Mouse (Mus musculus): ENCODE data around the gene Rcan1. TPM values are rescaled to one million over a fixed set of nuclear protein-coding genes. Genes with fewer than 3 reads are reported as not detected.

Rcan1 gene
- polyA plus RNA-seq, 1 experiment from 2014 or later, result 33.9 TPM

DNA sequence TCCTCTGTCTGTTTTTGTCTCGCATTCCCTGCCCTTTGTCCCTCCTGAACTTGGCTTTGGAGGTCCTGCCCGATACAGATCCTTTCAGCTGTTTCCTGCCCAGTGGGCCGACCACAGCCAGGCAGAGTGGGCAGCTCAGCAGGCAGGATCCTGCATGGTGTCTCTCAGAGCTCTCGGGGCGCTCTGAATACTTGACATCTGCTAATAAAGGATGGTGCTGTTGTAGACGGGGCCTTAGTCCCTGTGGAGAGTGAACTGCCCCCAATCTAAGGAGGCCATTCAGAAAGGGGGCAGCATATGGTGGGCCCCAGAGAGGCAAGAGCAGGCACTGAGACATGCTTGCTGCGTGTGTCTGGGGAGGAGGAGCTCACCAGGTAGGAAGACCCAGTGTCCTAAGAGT lies 57.8 kb downstream of the Rcan1 start:
- Histone ChIP-seq H3K4me3 (ENCODE audit: low read length) (no peak overlapping the region), H3K4me2 (replicated peaks; ENCODE audit: low read depth, low read length) (no peak overlapping the region), H3K27me3 (ENCODE audit: insufficient read depth, low read length) (no peaks in the 10 kb centered on the region), H3K36me3 (ENCODE audit: insufficient read depth, low read length) (no peaks in the 10 kb centered on the region), H3K9me3 (ENCODE audit: low read length) (no peaks in the 10 kb centered on the region), H3K4me1 (ENCODE audit: insufficient read depth, low read length) (peaks cover 30% of the 10 kb centered on the region), H3K9ac (replicated peaks; ENCODE audit: low read length) (0 out of 2 replicates have a peak overlapping the region, but pooled peaks have one; percentile 35), H3K27ac (ENCODE audit: low read length) (peak overlapping the region; percentile 49; the same call in 1 of the 2 replicates)
- ATAC-seq (ENCODE audit: low FRiP score, low TSS enrichment), result peak; percentile 23; the same call in 1 of the 2 replicates
- 38% methylated on average over 7 of the region's 7 CpGs for WGBS

DNA sequence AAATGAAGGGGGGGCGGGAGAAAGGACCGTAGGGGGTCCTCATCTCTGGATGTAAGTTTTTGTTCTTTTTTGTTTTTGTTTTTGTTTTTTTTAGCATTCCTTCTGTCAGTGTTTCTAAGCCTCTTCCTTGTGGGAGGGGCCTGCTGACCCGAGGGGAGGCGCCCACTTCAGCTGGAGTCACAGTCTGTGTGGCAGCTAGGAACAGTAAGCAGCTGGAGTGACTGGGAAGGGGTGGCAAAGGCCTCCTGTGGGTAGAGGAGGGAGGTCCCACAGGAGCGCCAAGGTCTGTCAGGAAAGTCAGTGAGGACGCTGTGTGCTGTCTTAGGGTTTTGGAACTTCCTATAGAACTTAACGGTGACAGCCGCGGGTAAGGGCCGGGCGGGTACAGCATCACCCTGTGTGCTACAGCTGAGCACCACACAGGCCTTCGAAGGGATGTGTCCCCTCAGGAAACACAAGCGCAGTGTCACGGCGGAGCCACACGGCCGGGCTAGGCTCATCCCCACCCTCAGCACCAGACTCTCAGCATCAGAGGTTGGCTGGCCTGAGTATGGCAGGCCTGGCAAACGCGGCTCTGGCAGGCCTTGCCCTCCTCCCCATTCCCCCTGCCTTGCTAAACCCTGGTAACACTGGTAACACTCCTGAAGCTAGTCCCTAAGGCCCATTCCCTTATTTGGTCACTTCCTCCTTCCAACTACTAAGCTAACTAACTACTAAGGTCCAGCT lies 58.5 kb downstream of the Rcan1 start:
- Histone ChIP-seq H3K27me3 (ENCODE audit: insufficient read depth, low read length) (no peaks in the 10 kb centered on the region), H3K9me3 (ENCODE audit: low read length) (no peaks in the 10 kb centered on the region), H3K36me3 (ENCODE audit: insufficient read depth, low read length) (no peaks in the 10 kb centered on the region), H3K27ac (ENCODE audit: low read length) (peak overlapping the region; percentile 40; the same call in 1 of the 2 replicates), H3K4me1 (ENCODE audit: insufficient read depth, low read length) (peaks cover 30% of the 10 kb centered on the region), H3K9ac (replicated peaks; ENCODE audit: low read length) (no peak overlapping the region), H3K4me3 (ENCODE audit: low read length) (no peak overlapping the region), H3K4me2 (replicated peaks; ENCODE audit: low read depth, low read length) (no peak overlapping the region)
- peak; percentile 35; the same call in 1 of the 2 replicates for ATAC-seq (ENCODE audit: low FRiP score, low TSS enrichment)
- WGBS, result 71% methylated on average over 19 of the region's 19 CpGs

DNA sequence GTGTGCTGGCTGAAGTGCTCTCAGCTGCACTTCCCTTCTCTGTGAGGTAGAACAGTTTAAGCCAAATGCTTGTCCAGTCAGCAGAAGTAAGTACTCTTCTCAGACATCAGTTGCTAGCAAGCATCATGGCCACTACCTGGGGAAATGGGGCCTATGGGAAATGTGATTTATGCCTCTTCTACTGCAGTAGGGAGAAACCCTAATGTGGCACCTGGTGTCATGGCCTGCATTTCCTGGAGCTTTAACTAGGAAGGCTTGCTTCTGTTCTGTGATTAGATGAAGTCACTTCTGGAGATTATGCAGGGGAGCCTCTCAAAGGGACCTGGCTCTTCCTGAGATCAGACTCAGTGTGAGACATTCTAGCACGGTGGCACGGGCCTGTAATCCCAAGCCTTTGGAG lies 60.3 kb downstream of the Rcan1 start:
- ATAC-seq (ENCODE audit: low FRiP score, low TSS enrichment), result no peak
- no peak overlapping the region for H3K9ac ChIP-seq (replicated peaks; ENCODE audit: low read length)
- no peak overlapping the region for H3K4me3 ChIP-seq (ENCODE audit: low read length)
- H3K9me3 ChIP-seq (ENCODE audit: low read length), result no peaks in the 10 kb centered on the region
- WGBS, result 85% methylated on average over 2 of the region's 2 CpGs
- H3K4me2 ChIP-seq (replicated peaks; ENCODE audit: low read depth, low read length), result no peak overlapping the region
- no peaks in the 10 kb centered on the region for H3K27me3 ChIP-seq (ENCODE audit: insufficient read depth, low read length)
- no peak overlapping the region for H3K27ac ChIP-seq (ENCODE audit: low read length)
- no peaks in the 10 kb centered on the region for H3K36me3 ChIP-seq (ENCODE audit: insufficient read depth, low read length)
- peaks cover 20% of the 10 kb centered on the region for H3K4me1 ChIP-seq (ENCODE audit: insufficient read depth, low read length)

DNA sequence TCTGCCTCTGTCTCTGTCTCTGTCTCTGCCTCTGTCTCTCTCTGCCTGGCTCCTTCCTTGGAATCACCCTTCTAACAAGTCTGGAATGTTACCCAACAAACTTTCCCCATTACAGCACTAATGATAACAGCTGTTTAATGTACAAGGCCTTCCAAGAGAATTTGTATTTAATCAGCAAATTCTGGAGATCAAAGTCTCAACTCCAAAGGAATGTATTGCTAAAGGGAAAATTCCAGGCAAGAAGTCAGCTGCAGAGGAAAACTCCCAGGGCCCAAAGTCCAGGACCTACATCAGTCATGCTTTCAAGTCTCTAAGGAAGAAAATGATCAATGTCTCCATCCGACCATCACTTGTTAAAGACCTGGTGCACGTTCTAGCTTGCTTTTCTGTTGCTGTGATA lies 62.8 kb downstream of the Rcan1 start:
- H3K27ac ChIP-seq (ENCODE audit: low read length), result peak overlapping the region; percentile 49
- H3K27me3 ChIP-seq (ENCODE audit: insufficient read depth, low read length), result no peaks in the 10 kb centered on the region
- no peak overlapping the region for H3K4me3 ChIP-seq (ENCODE audit: low read length)
- no peak overlapping the region for H3K4me2 ChIP-seq (replicated peaks; ENCODE audit: low read depth, low read length)
- no peak for ATAC-seq (ENCODE audit: low FRiP score, low TSS enrichment)
- H3K4me1 ChIP-seq (ENCODE audit: insufficient read depth, low read length), result peaks cover 24% of the 10 kb centered on the region
- H3K9me3 ChIP-seq (ENCODE audit: low read length), result no peaks in the 10 kb centered on the region
- WGBS, result 27% methylated on average over 2 of the region's 2 CpGs
- no peaks in the 10 kb centered on the region for H3K36me3 ChIP-seq (ENCODE audit: insufficient read depth, low read length)
- no peak overlapping the region for H3K9ac ChIP-seq (replicated peaks; ENCODE audit: low read length)

DNA sequence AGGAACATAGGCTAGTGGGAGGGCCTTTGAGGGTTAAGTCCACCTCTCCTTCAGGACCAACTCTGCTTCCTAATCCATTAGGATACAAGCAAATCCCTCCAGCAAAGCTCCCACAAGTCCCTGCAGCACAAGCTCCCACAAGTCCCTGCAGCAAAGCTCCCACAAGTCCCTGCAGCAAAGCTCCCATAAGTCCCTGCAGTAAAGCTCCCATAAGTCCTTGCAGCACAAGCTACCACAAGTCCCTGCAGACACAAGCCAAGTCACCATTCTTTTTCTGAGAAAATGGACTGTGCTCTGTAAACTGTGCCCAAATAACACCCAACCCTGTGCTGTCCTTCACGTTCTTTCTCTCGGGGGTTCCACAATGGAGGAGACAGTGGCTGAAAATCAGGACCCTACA lies 66.5 kb downstream of the Rcan1 start:
- Histone ChIP-seq H3K4me1 (ENCODE audit: insufficient read depth, low read length) (peaks cover 44% of the 10 kb centered on the region), H3K27ac (ENCODE audit: low read length) (no peak overlapping the region)

DNA sequence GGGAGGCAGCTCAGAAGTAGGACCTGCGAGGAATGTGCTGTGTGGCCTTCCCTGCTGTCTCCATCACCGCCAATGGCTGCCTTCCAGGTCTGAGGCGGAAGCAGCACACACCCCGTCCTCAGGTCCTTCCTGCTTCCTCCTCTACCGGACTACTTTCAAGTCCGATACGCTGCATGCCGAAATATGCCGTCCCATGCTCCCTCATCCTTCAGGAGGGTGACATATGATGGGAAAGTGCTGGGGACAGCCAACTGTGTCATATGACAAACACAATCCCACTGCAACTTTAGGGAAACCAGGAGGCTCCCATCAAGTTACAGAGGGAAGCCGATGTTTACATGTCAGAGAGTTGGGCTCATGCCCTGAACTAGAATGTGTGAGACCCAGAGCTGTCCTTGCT lies 67.6 kb downstream of the Rcan1 start:
- H3K9me3 ChIP-seq (ENCODE audit: low read length), result no peaks in the 10 kb centered on the region
- no peaks in the 10 kb centered on the region; the same call in 1 of the 2 replicates for H3K27me3 ChIP-seq (ENCODE audit: insufficient read depth, low read length)
- H3K9ac ChIP-seq (replicated peaks; ENCODE audit: low read length), result 0 out of 2 replicates have a peak overlapping the region, but pooled peaks have one; percentile 8
- H3K4me3 ChIP-seq (ENCODE audit: low read length), result no peak overlapping the region
- no peak for ATAC-seq (ENCODE audit: low FRiP score, low TSS enrichment)
- H3K4me1 ChIP-seq (ENCODE audit: insufficient read depth, low read length), result peaks cover 50% of the 10 kb centered on the region
- no peaks in the 10 kb centered on the region for H3K36me3 ChIP-seq (ENCODE audit: insufficient read depth, low read length)
- H3K4me2 ChIP-seq (replicated peaks; ENCODE audit: low read depth, low read length), result peak overlapping the region; percentile 10; the same call in 1 of the 2 replicates
- WGBS, result 61% methylated on average over 10 of the region's 10 CpGs
- no peak overlapping the region for H3K27ac ChIP-seq (ENCODE audit: low read length)

More for the DNA sequence above, 66.5 kb downstream of the Rcan1 start:
- no peak overlapping the region for H3K4me3 ChIP-seq (ENCODE audit: low read length)
- 91% methylated on average over 2 of the region's 2 CpGs for WGBS
- no peaks in the 10 kb centered on the region for H3K9me3 ChIP-seq (ENCODE audit: low read length)
- no peaks in the 10 kb centered on the region for H3K27me3 ChIP-seq (ENCODE audit: insufficient read depth, low read length)
- no peaks in the 10 kb centered on the region for H3K36me3 ChIP-seq (ENCODE audit: insufficient read depth, low read length)
- H3K4me2 ChIP-seq (replicated peaks; ENCODE audit: low read depth, low read length), result no peak overlapping the region
- H3K9ac ChIP-seq (replicated peaks; ENCODE audit: low read length), result no peak overlapping the region
- ATAC-seq (ENCODE audit: low FRiP score, low TSS enrichment), result no peak

DNA sequence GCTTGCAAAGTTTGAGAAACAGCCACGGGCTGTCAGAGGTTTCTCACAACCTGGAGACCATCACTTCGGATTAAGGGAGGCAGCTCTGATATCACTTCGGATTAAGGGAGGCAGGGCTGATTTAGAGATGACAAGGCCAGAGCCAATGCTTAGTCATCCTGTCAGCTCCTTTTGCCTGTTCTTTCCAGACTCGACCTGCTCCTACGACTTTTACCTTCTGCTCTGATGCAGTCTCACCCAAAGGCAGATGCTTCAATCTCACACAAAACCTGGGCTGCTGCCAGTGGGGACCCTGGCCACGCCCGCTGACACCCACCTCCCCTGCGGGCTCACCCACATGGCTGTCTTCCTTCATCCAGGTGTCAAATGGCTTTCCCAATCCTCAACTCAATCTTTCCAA lies 68.5 kb downstream of the Rcan1 start:
- no peak for ATAC-seq (ENCODE audit: low FRiP score, low TSS enrichment)
- 39% methylated on average over 8 of the region's 8 CpGs for WGBS
- H3K4me2 ChIP-seq (replicated peaks; ENCODE audit: low read depth, low read length), result no peak overlapping the region
- no peaks in the 10 kb centered on the region; the same call in 1 of the 2 replicates for H3K27me3 ChIP-seq (ENCODE audit: insufficient read depth, low read length)
- no peaks in the 10 kb centered on the region for H3K9me3 ChIP-seq (ENCODE audit: low read length)
- H3K9ac ChIP-seq (replicated peaks; ENCODE audit: low read length), result peak overlapping the region; percentile 31; the same call in 1 of the 2 replicates
- no peak overlapping the region for H3K4me3 ChIP-seq (ENCODE audit: low read length)
- H3K27ac ChIP-seq (ENCODE audit: low read length), result no peak overlapping the region
- peaks cover under 1% of the 10 kb centered on the region; the same call in 1 of the 2 replicates for H3K36me3 ChIP-seq (ENCODE audit: insufficient read depth, low read length)
- peaks cover 56% of the 10 kb centered on the region for H3K4me1 ChIP-seq (ENCODE audit: insufficient read depth, low read length)

DNA sequence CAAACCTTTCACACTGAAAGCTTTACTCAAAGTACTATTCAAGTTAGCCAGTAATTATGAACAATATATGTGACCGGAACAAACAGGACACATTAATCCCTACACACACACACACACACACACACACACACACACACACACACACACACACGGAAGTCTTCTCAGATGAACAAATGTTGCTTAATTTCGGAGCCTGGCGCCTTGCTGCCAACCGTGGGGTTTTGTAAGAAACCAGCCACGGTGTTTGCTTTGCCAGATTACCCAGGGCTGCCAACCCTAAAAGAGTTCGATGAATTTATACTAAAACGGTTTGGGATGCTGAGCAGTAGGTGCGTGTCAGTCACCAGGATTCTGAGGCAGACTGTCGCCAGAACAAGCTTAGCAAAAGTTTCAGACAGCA lies 69.5 kb downstream of the Rcan1 start:
- H3K27ac ChIP-seq (ENCODE audit: low read length), result no peak overlapping the region
- peaks cover 10% of the 10 kb centered on the region; the same call in 1 of the 2 replicates for H3K36me3 ChIP-seq (ENCODE audit: insufficient read depth, low read length)
- H3K4me2 ChIP-seq (replicated peaks; ENCODE audit: low read depth, low read length), result no peak overlapping the region
- peaks cover 56% of the 10 kb centered on the region for H3K4me1 ChIP-seq (ENCODE audit: insufficient read depth, low read length)
- no peak for ATAC-seq (ENCODE audit: low FRiP score, low TSS enrichment)
- WGBS, result 63% methylated on average over 10 of the region's 10 CpGs
- no peaks in the 10 kb centered on the region for H3K9me3 ChIP-seq (ENCODE audit: low read length)
- H3K4me3 ChIP-seq (ENCODE audit: low read length), result no peak overlapping the region
- no peaks in the 10 kb centered on the region; the same call in 1 of the 2 replicates for H3K27me3 ChIP-seq (ENCODE audit: insufficient read depth, low read length)
- H3K9ac ChIP-seq (replicated peaks; ENCODE audit: low read length), result no peak overlapping the region

DNA sequence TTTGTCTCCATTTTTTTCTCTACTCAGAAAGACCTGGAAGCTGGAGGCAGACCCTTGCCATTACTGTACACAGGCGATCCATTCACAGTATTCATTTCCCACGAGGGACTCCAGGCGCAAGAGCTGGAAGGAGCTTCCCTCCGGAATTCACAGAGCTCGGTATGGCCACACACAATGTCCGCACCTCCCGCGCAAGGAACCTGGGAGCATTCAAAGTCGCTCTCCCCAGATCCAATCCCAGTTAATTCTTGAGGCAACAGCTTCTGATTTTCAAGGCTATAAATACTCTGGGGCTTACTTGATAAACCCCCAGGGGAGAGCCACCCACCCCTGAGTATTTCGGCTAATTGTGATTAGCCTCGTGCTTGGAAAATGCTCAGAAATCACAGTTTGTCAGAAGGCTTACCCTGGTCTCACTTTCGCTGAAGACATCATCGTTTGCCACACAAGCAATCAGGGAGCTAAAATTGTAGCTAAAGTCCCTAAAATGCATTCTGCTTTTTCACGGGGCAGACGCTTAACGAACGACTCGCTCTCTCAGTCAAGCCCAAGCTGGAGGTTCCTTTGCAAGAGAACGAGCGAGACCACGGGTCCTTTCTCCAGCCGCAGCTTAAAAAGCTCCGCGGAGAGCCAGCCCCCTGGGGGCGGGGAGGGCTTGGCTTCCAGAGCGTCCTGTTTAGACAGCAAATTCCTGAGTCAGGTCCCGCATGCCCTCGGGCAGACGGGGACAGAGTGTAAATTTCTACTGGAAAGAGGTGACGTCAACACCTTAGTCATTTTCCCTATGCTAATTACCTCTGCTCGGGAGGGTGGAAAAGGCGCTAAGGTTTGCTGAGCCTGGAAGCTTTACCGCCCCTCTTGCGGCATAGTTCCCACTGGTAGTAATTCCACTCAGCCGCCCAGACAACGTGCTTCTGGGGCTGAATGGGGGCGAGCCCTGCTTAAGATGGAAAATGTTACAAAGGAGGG lies 70.9 kb downstream of the Rcan1 start:
- no peaks in the 10 kb centered on the region for H3K9me3 ChIP-seq (ENCODE audit: low read length)
- no peaks in the 10 kb centered on the region; the same call in 1 of the 2 replicates for H3K27me3 ChIP-seq (ENCODE audit: insufficient read depth, low read length)
- H3K4me1 ChIP-seq (ENCODE audit: insufficient read depth, low read length), result peaks cover 56% of the 10 kb centered on the region

More for the DNA sequence above, 70.9 kb downstream of the Rcan1 start:
- peak overlapping the region; percentile 53 for H3K4me3 ChIP-seq (ENCODE audit: low read length)
- WGBS, result under 1% methylated on average over 37 of the region's 37 CpGs
- peak overlapping the region; percentile 76 for H3K9ac ChIP-seq (replicated peaks; ENCODE audit: low read length)
- peak overlapping the region; percentile 87 for H3K27ac ChIP-seq (ENCODE audit: low read length)
- peaks cover 18% of the 10 kb centered on the region for H3K36me3 ChIP-seq (ENCODE audit: insufficient read depth, low read length)
- ATAC-seq (ENCODE audit: low FRiP score, low TSS enrichment), result peak; percentile 88
- H3K4me2 ChIP-seq (replicated peaks; ENCODE audit: low read depth, low read length), result peak overlapping the region; percentile 91
